Mouse (Mus musculus) forebrain, embryonic 14.5 days (tissue): ENCODE measurements at regions not wholly inside any gene's neighbourhood (a gene's known extent, or its start where the extent isn't known, plus 50 kb on each side); places are given as distances from the start of the nearest gene placed in this dataset.
A peak's percentile ranks its signal among the peaks of the same experiment; 100 is the strongest.
"Not testable (repeated sequence)": the region's sequence is repeated elsewhere in the genome, so short reads cannot be mapped to it uniquely, and the experiment has no call there.

Experiments used
- ATAC-seq: fragments of 200-750 bp; cut with Nextera tagmentation; 2 replicates; pipeline ENCODE4 v1.8.0; 2017; ENCODE audit warnings: mild to moderate bottlenecking, moderate library complexity
- DNase-seq: peaks from one replicate; pipeline ENCODE4 v3.0.0-alpha.2; 2015; ENCODE audit warnings: low spot score
- H3K27ac ChIP-seq: fragments of 300-500 bp; sonication (generic); 2 replicates; pipeline ENCODE4 v1.5.1; 2014; ENCODE audit warnings: low read depth, mild to moderate bottlenecking, control low read depth, low read length, moderate library complexity
- H3K27me3 ChIP-seq: fragments of 300-500 bp; sonication (generic); replicated peaks from 2 replicates; pipeline ENCODE4 v1.6.1; 2014; ENCODE audit warnings: low read length, control low read depth, mixed read lengths; ENCODE audit not compliant: control insufficient read depth, insufficient read depth
- H3K36me3 ChIP-seq: fragments of 300-500 bp; sonication (generic); 2 replicates; pipeline ENCODE4 v1.6.1; 2014; ENCODE audit warnings: low read length, control low read depth; ENCODE audit not compliant: control insufficient read depth, insufficient read depth
- H3K4me1 ChIP-seq: fragments of 300-500 bp; sonication (generic); 2 replicates; pipeline ENCODE4 v1.6.1; 2014; ENCODE audit warnings: antibody characterized with exemption, low read length, control low read depth; ENCODE audit not compliant: control insufficient read depth, insufficient read depth
- H3K4me2 ChIP-seq: fragments of 300-500 bp; sonication (generic); 2 replicates; pipeline ENCODE4 v1.6.1; 2014; ENCODE audit warnings: mild to moderate bottlenecking, control low read depth, low read length
- H3K4me3 ChIP-seq: fragments of 300-500 bp; sonication (generic); 2 replicates; pipeline ENCODE4 v1.5.1; 2014; ENCODE audit warnings: low read depth, low read length, control low read depth
- H3K9ac ChIP-seq: fragments of 300-500 bp; sonication (generic); 2 replicates; pipeline ENCODE4 v1.6.1; 2014; ENCODE audit warnings: mild to moderate bottlenecking, low read length, control low read depth, moderate library complexity
- H3K9me3 ChIP-seq: fragments of 300-500 bp; sonication (generic); replicated peaks from 2 replicates; pipeline ENCODE4 v1.6.1; 2016; ENCODE audit warnings: low read length, control low read depth, mixed read lengths; ENCODE audit not compliant: control insufficient read depth
- WGBS: fragments of 180-500 bp; shearing (Covaris S2); extraction: QIAGEN DNeasy Blood & Tissue Kit; methylation state at CpG from one replicate; pipeline ENCODE4 v1.1.7; 2014; 5-methylcytosine and 5-hydroxymethylcytosine counted together

- H3K9ac ChIP-seq = no peak overlapping the region
- no peaks in the 10 kb centered on the region for H3K9me3 ChIP-seq
- no peak overlapping the region for H3K27ac ChIP-seq
- H3K4me2 ChIP-seq = no peak overlapping the region
- H3K4me3 ChIP-seq = no peak overlapping the region
- ATAC-seq (no peak), DNase-seq (peak; percentile 1)
- H3K36me3 ChIP-seq = no peaks in the 10 kb centered on the region
- 76% methylated on average over 1 of the region's 1 CpGs for WGBS
- H3K27me3 ChIP-seq = no peaks in the 10 kb centered on the region
- H3K4me1 ChIP-seq = no peaks in the 10 kb centered on the region
These were observed 159.5 kb upstream of the Klhl4 start for GRCm38 (mm10) chrX:114314586-114314985.

DNA sequence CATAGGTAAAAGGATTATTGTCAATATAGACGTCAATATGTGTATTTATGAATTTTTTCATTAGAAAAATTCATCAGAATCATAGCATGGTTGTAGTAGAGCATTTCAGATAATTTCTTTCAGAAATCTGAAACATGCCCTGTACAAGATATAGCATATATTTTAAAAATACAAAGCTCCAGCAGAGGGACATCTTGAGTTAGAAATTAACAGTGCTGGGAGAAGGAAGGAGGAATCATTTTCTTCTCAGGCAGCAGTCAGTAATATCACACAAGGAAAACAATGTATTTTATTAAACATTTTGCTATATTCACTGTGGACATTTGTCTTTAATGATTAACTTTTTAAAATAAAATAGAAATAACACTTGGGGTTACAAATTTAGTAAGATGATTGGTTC, 149.8 kb upstream of the Klhl4 start:
- Histone ChIP-seq H3K9ac (no peak overlapping the region), H3K4me1 (no peaks in the 10 kb centered on the region), H3K27ac (no peak overlapping the region), H3K4me3 (no peak overlapping the region), H3K9me3 (no peaks in the 10 kb centered on the region), H3K4me2 (no peak overlapping the region), H3K27me3 (no peaks in the 10 kb centered on the region), H3K36me3 (no peaks in the 10 kb centered on the region)
- WGBS = 55% methylated on average over 1 of the region's 1 CpGs
- peak; percentile 11 for DNase-seq
- no peak for ATAC-seq

DNA sequence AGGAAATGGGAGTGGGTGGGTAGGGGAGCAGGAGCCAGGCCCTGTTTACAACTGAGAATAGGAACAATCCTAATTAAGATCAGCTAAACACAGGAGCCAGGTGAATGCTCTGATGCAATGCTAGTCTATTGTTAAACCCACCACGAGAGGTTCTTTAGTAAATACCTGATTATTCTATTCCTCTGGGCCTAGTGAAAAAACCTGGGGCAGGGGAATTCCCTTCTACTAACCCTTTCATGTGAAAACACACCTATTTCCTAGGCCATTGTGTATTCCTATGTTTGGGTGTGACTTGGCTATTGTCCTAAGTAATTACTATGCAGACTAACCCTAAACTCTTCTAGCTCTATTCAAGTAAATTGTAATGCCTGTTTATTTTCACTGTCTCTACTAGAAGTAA, 138.0 kb upstream of the Klhl4 start:
- H3K9me3 ChIP-seq, DNase-seq, ATAC-seq, H3K9ac ChIP-seq, H3K36me3 ChIP-seq, H3K4me3 ChIP-seq, H3K27me3 ChIP-seq, H3K4me1 ChIP-seq, H3K27ac ChIP-seq, H3K4me2 ChIP-seq: not testable (repeated sequence)
- WGBS = 65% methylated on average over 1 of the region's 1 CpGs

DNA sequence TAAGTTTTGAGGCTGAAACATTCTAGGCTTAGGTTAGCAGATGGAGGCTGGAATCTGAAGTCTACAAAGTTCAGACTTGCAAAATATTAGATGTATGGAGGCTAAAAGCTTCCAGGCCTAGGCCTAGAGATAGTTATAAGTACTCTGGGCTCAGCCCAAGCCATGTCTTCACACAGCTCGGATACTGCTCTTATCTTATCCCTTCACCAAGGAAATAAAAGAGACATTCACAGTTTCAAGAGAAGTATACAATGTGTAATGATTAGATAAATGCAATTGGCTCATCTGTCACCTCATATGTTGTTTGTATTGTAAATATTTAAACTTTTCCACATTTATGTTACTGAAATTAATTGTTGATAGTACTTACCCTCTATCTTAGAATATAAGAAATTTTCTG, 114.9 kb upstream of the Klhl4 start:
- ATAC-seq (no peak), DNase-seq (no peak)
- Histone ChIP-seq H3K27me3 (no peaks in the 10 kb centered on the region), H3K4me3 (no peak overlapping the region), H3K27ac (no peak overlapping the region), H3K36me3 (no peaks in the 10 kb centered on the region), H3K4me1 (no peaks in the 10 kb centered on the region), H3K9me3 (no peaks in the 10 kb centered on the region), H3K9ac (no peak overlapping the region), H3K4me2 (no peak overlapping the region)
- WGBS = 66% methylated on average over 1 of the region's 1 CpGs
